Mouse (Mus musculus) cortical plate, adult 2 months (tissue): ENCODE data around the gene Pip4k2b.

Source experiments
- CTCF ChIP-seq: fragments of 200-500 bp; IDR thresholded peaks from 2 replicates; pipeline ENCODE4 v1.5.1; 2011; ENCODE audit warnings: mild to moderate bottlenecking, control low read depth, low read length; ENCODE audit not compliant: insufficient read depth; ENCODE audit errors: extremely low read depth
- POLR2A ChIP-seq: fragments of 200-500 bp; IDR thresholded peaks from 2 replicates; pipeline ENCODE4 v1.6.1; 2011; ENCODE audit warnings: mild to moderate bottlenecking, low read length, control low read depth; ENCODE audit not compliant: insufficient read depth; ENCODE audit errors: extremely low read depth

DNA sequence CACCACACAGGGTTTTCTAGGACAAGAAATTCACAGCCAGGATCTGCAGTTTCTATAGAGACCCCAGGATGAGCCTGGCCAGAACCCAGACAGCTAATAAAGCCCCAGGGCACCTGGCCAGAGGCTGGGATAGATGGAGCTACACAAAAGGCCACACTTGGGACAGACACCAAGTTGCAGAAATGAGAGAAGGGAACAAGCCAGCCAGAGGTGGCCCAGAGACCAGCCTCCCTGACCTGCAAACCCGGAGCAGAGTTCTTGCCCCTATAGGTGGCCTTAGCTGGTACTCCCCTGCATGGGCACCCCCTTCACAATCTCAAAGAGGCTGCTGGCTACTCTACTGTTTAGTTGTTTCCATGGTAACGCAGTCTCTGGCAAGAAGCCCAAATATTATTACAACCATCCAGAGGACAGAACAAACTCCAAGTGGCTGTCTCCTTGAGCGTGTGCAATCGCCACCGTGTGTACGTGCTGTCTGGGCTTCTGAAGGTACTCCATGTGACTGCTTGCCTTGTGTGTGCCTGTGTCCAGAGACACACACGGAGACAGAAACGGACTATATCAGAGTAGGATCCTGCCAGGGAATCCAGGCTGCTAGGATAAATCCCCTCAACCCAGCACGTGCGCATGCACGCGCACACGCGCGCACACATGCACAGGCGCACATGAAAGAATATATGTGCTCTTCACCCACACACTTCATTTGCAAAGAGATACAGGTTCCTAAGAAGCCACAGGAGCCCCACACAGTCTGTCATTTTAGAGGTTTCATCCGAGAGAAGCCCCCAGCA, 49.4 kb downstream of the Pip4k2b start:
- no peak for TF ChIP-seq CTCF
- no peak for TF ChIP-seq POLR2A
